Mouse (Mus musculus) embryonic facial prominence, embryonic 15.5 days (tissue): ENCODE measurements around the gene Ilkap. TPM values are rescaled to one million over a fixed set of nuclear protein-coding genes. Genes with fewer than 3 reads are reported as not detected.
A peak's percentile ranks its signal among the peaks of the same experiment; 100 is the strongest.

Experiments
- ATAC-seq: fragments of 200-750 bp; cut with Nextera tagmentation; 2 replicates; pipeline ENCODE4 v1.8.0; 2017; ENCODE audit warnings: low read depth, moderate TSS enrichment; ENCODE audit not compliant: insufficient number of reproducible peaks, low FRiP score, low TSS enrichment
- H3K27ac ChIP-seq: fragments of 300-500 bp; sonication (generic); replicated peaks from 2 replicates; pipeline ENCODE4 v1.5.1; 2015; ENCODE audit warnings: mild to moderate bottlenecking, inconsistent platforms
- H3K27me3 ChIP-seq: fragments of 300-500 bp; sonication (generic); 2 replicates; pipeline ENCODE4 v1.6.1; 2015; ENCODE audit warnings: inconsistent platforms
- H3K36me3 ChIP-seq: fragments of 300-500 bp; sonication (generic); 2 replicates; pipeline ENCODE4 v1.6.1; 2015; ENCODE audit warnings: mild to moderate bottlenecking, inconsistent platforms
- H3K4me1 ChIP-seq: fragments of 300-500 bp; sonication (generic); 2 replicates; pipeline ENCODE4 v1.6.1; 2015; ENCODE audit warnings: inconsistent platforms
- H3K4me2 ChIP-seq: fragments of 300-500 bp; sonication (generic); replicated peaks from 2 replicates; pipeline ENCODE4 v1.6.1; 2015; ENCODE audit warnings: mild to moderate bottlenecking, inconsistent platforms
- H3K4me3 ChIP-seq: fragments of 300-500 bp; sonication (generic); replicated peaks from 2 replicates; pipeline ENCODE4 v1.5.1; 2015; ENCODE audit warnings: mild to moderate bottlenecking, inconsistent platforms
- H3K9ac ChIP-seq: fragments of 300-500 bp; sonication (generic); 2 replicates; pipeline ENCODE4 v1.6.1; 2015; ENCODE audit warnings: inconsistent platforms
- H3K9me3 ChIP-seq: fragments of 300-500 bp; sonication (generic); replicated peaks from 2 replicates; pipeline ENCODE4 v1.6.1; 2016; ENCODE audit warnings: inconsistent platforms
- WGBS: fragments of 180-500 bp; shearing (Covaris S2); methylation state at CpG from one replicate; pipeline ENCODE4 v1.1.7; 2015; 5-methylcytosine and 5-hydroxymethylcytosine counted together
- polyA plus RNA-seq: library from polyadenylated mRNA; unstranded; fragments of >200 nt; fragmentation: Nextera tagmentation; extraction: Ambion mirVana; gene quantifications from 2 replicates; pipeline ENCODE4 v1.2.1, GENCODE M21; 2015

The Ilkap gene
- polyA plus RNA-seq, 1 experiment from 2014 or later: 148 TPM

DNA sequence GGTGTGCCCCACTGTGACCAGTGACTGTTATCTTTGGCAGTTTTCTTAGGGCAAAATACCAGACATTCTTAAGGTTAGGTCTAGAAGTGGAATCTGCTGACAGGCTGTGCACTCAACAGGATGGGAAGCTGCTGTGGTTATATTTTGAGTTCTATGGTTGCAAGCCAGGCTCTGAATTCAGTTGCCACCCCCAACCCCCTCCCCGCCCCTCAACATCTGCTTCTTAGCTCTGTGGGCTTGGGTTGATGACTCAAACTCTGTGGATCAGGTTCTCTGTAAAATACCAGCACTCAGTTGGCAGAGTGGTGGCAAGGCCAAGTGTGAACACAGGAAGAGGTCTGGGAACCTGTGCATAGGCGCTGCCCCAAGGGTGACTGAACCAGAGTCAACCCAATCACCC lies 46.3 kb downstream of the Ilkap start:
- 86% methylated on average over 2 of the region's 2 CpGs for WGBS
- Histone ChIP-seq H3K4me1 (no peaks in the 10 kb centered on the region), H3K4me2 (no peak overlapping the region), H3K27me3 (no peaks in the 10 kb centered on the region), H3K9me3 (no peaks in the 10 kb centered on the region), H3K36me3 (no peaks in the 10 kb centered on the region), H3K27ac (no peak overlapping the region), H3K4me3 (no peak overlapping the region), H3K9ac (no peak overlapping the region)
- ATAC-seq: no peak

- Histone ChIP-seq H3K27me3 (peaks cover 7% of the 10 kb centered on the region), H3K4me3 (no peak overlapping the region), H3K36me3 (no peaks in the 10 kb centered on the region), H3K9me3 (no peaks in the 10 kb centered on the region), H3K27ac (no peak overlapping the region), H3K4me1 (no peaks in the 10 kb centered on the region), H3K4me2 (no peak overlapping the region), H3K9ac (no peak overlapping the region)
- ATAC-seq: no peak
- 80% methylated on average over 3 of the region's 3 CpGs for WGBS
These were observed 47.4 kb downstream of the Ilkap start for GRCm38 (mm10) chr1:91351249-91351648.

DNA sequence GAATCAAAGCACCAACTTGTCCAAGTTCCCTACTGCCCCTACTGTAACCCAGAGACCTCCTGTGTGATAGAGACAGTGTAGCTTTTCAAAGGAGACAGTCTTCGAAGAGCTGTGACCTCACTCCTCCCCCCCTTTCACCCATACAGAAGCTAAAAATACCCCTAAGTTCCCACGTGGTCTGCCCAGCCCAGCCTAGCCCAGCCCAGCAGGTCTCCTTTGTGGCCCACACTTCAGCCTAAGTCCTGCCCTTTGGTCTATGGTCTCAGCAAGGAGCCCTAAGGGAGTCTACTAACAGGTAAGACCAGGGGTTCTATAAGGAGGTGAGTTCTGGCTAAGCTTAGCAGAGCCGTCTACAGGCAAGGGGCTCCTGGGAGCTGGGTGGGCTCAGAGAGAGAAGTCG lies 47.8 kb downstream of the Ilkap start, which contains the start of gene Klhl30:
Klhl30 (plus strand) TSS at position 176 of the 400 bp plus-strand sequence.
- WGBS: 51% methylated on average over 4 of the region's 4 CpGs
- no peaks in the 10 kb centered on the region for H3K9me3 ChIP-seq

DNA sequence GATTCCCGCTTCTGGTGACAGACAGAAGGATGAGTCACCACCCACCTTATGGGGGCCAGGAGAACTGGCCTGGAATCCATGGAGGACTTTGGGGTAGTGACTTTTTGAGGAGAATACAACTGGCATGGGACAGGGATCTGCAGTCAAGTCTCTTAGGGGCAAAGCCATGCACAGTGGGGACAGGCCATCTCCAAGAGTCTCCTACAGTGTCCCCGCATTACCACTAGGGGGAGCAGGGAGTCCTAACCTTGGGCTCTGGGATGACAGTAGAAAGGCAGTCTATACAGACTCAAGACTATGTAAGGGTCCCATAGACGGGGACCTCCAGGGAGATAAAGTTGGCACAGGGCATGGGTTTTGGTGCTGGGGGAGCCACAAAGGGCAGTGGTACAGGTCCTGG lies 51.7 kb downstream of the Ilkap start:
- Histone ChIP-seq H3K9ac (no peak overlapping the region), H3K27me3 (peaks cover 46% of the 10 kb centered on the region), H3K4me3 (no peak overlapping the region), H3K4me2 (no peak overlapping the region), H3K36me3 (no peaks in the 10 kb centered on the region), H3K9me3 (no peaks in the 10 kb centered on the region), H3K27ac (no peak overlapping the region), H3K4me1 (peaks cover 16% of the 10 kb centered on the region)
- WGBS: 37% methylated on average over 3 of the region's 3 CpGs
- ATAC-seq: 0 out of 2 replicates have a peak, but pooled peaks have one; percentile 32

More for the DNA sequence above, 47.8 kb downstream of the Ilkap start, which contains the start of gene Klhl30:
- ATAC-seq: no peak
- Histone ChIP-seq H3K4me3 (no peak within 1 kb of the TSS), H3K36me3 (no peaks in the 10 kb centered on the region), H3K27me3 (peaks cover 11% of the 10 kb centered on the region), H3K4me1 (no peaks in the 10 kb centered on the region), H3K9ac (no peak within 1 kb of the TSS), H3K27ac (no peak within 1 kb of the TSS), H3K4me2 (no peak within 1 kb of the TSS)

DNA sequence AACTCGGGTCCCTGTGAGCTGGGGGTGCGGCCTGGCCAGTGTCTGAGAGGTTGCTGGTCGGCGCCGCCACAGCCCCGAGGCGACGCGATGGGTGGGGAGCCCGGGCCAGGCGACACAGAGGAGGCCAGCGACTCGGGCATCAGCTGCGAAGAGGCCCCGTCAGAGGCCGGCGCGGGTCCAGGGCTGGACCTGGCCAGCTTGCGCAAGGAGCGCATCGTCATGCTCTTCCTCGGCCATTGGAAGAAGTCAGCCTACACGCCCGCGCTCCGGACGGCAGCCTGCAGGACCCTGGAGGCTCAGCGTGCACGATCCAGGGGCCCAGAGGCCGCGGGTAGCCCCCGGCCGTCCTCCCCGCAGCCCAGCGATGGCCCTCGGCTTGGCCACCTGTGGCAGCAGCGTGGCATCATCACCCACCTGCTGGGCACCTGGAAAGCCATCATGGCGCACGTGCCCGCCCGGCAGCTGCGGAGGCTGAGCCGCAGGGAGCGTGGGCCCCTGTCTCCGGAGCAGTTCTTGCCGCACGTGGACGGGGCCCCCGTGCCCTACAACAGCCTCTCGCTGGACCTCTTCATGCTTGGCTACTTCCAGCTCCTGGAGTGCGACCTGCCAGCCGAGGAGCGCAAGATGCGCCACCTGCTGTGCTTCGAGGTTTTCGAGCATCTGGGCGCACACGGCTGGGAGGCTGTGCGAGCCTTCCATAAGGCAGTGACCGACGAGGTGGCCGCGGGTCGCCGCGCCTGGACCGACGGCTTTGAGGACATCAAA lies 53.5 kb downstream of the Ilkap start:
- peak overlapping the region; percentile 31 for H3K4me3 ChIP-seq

GRCm38 (mm10) chr1:91344001-91344400 lies 54.6 kb downstream of the Ilkap start:
- H3K36me3 ChIP-seq: no peaks in the 10 kb centered on the region
- no peak overlapping the region for H3K9ac ChIP-seq
- peaks cover 16% of the 10 kb centered on the region for H3K4me1 ChIP-seq
- peaks cover 46% of the 10 kb centered on the region for H3K27me3 ChIP-seq
- H3K4me2 ChIP-seq: no peak overlapping the region
- ATAC-seq: no peak
- H3K27ac ChIP-seq: no peak overlapping the region
- H3K9me3 ChIP-seq: no peaks in the 10 kb centered on the region
- 75% methylated on average over 3 of the region's 3 CpGs for WGBS
- H3K4me3 ChIP-seq: no peak overlapping the region

More for the DNA sequence above, 53.5 kb downstream of the Ilkap start:
- Histone ChIP-seq H3K4me2 (peak overlapping the region; percentile 48), H3K4me1 (peaks cover 16% of the 10 kb centered on the region), H3K27me3 (peaks cover 46% of the 10 kb centered on the region), H3K36me3 (no peaks in the 10 kb centered on the region), H3K9me3 (no peaks in the 10 kb centered on the region), H3K9ac (no peak overlapping the region), H3K27ac (no peak overlapping the region)
- no peak for ATAC-seq
- 2% methylated on average over 68 of the region's 68 CpGs for WGBS

DNA sequence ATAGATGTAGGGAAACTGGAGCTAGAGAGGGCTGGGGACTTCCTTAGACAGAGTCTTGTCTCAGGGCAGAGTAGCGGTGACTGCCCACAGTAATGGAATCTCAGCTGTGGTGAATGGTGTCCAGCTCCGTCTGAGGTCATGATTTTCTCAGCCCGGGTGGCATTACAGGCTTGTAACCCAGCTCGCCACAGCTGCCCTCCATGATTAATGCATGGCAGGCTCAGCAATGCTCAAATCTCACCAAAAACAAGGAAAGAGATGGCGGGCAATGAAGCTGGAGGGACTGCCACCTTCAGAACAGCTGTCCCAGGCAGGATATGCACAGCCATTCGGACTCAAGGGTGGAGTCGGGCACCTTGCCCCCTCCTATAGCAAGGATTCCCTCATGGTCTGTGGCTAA lies 61.3 kb downstream of the Ilkap start:
- Histone ChIP-seq H3K36me3 (no peaks in the 10 kb centered on the region), H3K9me3 (no peaks in the 10 kb centered on the region), H3K4me3 (no peak overlapping the region), H3K4me2 (no peak overlapping the region), H3K4me1 (no peaks in the 10 kb centered on the region), H3K9ac (no peak overlapping the region), H3K27ac (no peak overlapping the region), H3K27me3 (0 out of 2 replicates have a peak, but pooled peaks cover under 1% of the 10 kb centered on the region)
- ATAC-seq: no peak
- WGBS: 89% methylated on average over 7 of the region's 7 CpGs

GRCm38 (mm10) chr1:91333582-91333981 lies 65.0 kb downstream of the Ilkap start:
- no peaks in the 10 kb centered on the region for H3K27me3 ChIP-seq
- H3K4me3 ChIP-seq: no peak overlapping the region
- no peak overlapping the region for H3K27ac ChIP-seq
- no peak overlapping the region for H3K4me2 ChIP-seq
- H3K36me3 ChIP-seq: no peaks in the 10 kb centered on the region
- H3K9me3 ChIP-seq: no peaks in the 10 kb centered on the region
- no peak for ATAC-seq
- H3K9ac ChIP-seq: no peak overlapping the region
- H3K4me1 ChIP-seq: no peaks in the 10 kb centered on the region

- H3K36me3 ChIP-seq: no peaks in the 10 kb centered on the region
- H3K4me3 ChIP-seq: no peak overlapping the region
- peaks cover 3% of the 10 kb centered on the region; the same call in 1 of the 2 replicates for H3K4me1 ChIP-seq
- H3K9ac ChIP-seq: no peak overlapping the region
- H3K9me3 ChIP-seq: no peaks in the 10 kb centered on the region
- no peak overlapping the region for H3K27ac ChIP-seq
- WGBS: 34% methylated on average over 4 of the region's 4 CpGs
- no peaks in the 10 kb centered on the region for H3K27me3 ChIP-seq
- no peak overlapping the region for H3K4me2 ChIP-seq
- no peak for ATAC-seq
These were observed 66.5 kb downstream of the Ilkap start for GRCm38 (mm10) chr1:91332102-91332501.

DNA sequence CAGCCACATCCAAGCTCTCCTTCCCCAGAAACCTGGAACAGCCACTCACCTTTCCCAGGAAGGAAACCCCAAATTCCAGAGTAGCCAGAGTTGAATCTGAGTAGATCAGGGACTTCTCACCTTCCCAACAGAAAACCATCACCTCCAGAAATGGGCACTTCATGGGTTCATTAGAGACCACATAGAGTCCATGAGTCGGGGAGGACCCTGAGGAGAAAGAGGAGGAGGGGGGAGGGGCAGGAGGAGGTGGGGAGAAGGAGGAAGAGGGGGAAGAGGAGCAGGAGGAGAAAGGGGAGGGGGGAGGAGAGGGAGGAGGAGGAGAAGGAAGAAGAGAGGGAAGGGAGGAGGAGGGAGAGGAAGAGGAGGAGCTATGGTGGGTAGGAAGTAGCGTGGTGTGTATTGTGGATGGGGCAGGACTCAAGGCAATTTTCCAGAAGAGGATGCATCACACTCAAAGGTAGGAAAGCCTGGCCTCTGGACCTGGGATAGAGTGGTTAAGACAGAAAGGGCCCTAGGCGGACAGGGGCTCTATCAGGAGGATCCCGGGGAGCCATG lies 73.0 kb downstream of the Ilkap start:
- Histone ChIP-seq H3K36me3 (no peaks in the 10 kb centered on the region), H3K4me1 (peaks cover 10% of the 10 kb centered on the region; the same call in 1 of the 2 replicates), H3K9ac (no peak overlapping the region), H3K9me3 (no peaks in the 10 kb centered on the region), H3K27ac (no peak overlapping the region), H3K4me3 (no peak overlapping the region), H3K27me3 (no peaks in the 10 kb centered on the region), H3K4me2 (no peak overlapping the region)
- WGBS: 72% methylated on average over 4 of the region's 4 CpGs
- ATAC-seq: no peak

GRCm38 (mm10) chr1:91324646-91325045 lies 74.0 kb downstream of the Ilkap start:
- ATAC-seq: no peak

More at GRCm38 (mm10) chr1:91324646-91325045, 74.0 kb downstream of the Ilkap start:
- no peak overlapping the region for H3K4me3 ChIP-seq
- no peak overlapping the region for H3K4me2 ChIP-seq
- no peaks in the 10 kb centered on the region for H3K27me3 ChIP-seq
- H3K27ac ChIP-seq: no peak overlapping the region
- no peaks in the 10 kb centered on the region for H3K9me3 ChIP-seq
- H3K4me1 ChIP-seq: peaks cover 10% of the 10 kb centered on the region; the same call in 1 of the 2 replicates
- 62% methylated on average over 2 of the region's 2 CpGs for WGBS
- H3K9ac ChIP-seq: no peak overlapping the region
- no peaks in the 10 kb centered on the region for H3K36me3 ChIP-seq
